Mouse (Mus musculus): ENCODE measurements around the gene Syne3. TPM values are rescaled to one million over a fixed set of nuclear protein-coding genes. Genes with fewer than 3 reads are reported as not detected.

Syne3 gene
- polyA plus RNA-seq, 1 experiment: 11.1 TPM

- peaks cover 1% of the 10 kb centered on the region; the same call in 1 of the 2 replicates for H3K4me1 ChIP-seq (ENCODE audit: control insufficient read depth, insufficient read depth, low read length)
- TF ChIP-seq POLR2A (IDR thresholded peaks at IDR 0.05; ENCODE audit: borderline replicate concordance, control insufficient read depth, low read depth, low read length): no peak
- no peak overlapping the region for H3K4me3 ChIP-seq (replicated peaks; ENCODE audit: control insufficient read depth, low read depth, low read length)
- 73% methylated on average over 7 of the region's 7 CpGs for WGBS
- H3K27ac ChIP-seq (ENCODE audit: control insufficient read depth, insufficient read depth, low read depth, low read length, poor library complexity): peak overlapping the region; percentile 52
These were observed 31.3 kb upstream of the Syne3 start for GRCm38 (mm10) chr12:105040950-105041349.

DNA sequence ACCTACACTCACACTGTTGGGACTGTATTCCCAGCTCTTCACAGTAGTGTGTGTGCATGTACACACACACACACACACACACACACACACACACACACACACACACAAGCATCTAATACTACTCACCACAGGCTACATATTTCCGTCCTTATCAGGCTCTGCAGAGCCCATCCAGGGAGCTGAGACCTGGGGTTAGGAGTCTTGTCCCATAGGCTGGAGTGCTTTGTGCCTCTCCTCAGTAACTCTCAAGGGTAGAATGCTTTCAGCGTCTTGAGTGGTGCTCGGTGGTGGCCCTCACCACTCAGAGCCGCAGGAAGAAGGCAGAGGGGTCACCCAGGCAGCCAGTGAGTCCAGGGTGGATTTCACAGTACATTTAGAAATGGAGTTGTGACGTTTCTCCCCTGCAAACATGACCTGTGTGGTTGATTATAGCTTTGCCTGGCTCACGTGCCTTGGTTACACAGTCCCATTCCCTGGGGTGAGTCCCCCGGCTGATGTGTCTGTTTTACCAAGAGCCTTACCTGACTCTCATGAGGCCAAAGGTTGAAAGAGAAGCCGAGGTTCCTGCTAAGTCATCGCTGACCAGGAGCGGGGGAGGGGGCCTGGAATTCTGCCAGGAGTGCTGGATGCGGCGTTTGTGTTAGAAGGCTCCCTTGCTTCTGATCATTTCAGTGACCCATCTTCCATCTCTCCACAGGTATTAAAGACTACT is 30.1 kb upstream of the Syne3 start:
- no peak for TF ChIP-seq POLR2A (IDR thresholded peaks at IDR 0.05; ENCODE audit: borderline replicate concordance, control insufficient read depth, low read depth, low read length)
- TF ChIP-seq CTCF (IDR thresholded peaks at IDR 0.05; ENCODE audit: control insufficient read depth, insufficient read depth, low read length): no peak
- Histone ChIP-seq H3K4me1 (ENCODE audit: control insufficient read depth, insufficient read depth, low read length) (peaks cover 1% of the 10 kb centered on the region; the same call in 1 of the 2 replicates), H3K27ac (ENCODE audit: control insufficient read depth, insufficient read depth, low read depth, low read length, poor library complexity) (peak overlapping the region; percentile 69), H3K4me3 (replicated peaks; ENCODE audit: control insufficient read depth, low read depth, low read length) (peak overlapping the region; percentile 21)
- 64% methylated on average over 12 of the region's 12 CpGs for WGBS

GRCm38 (mm10) chr12:105038918-105039317 is 29.3 kb upstream of the Syne3 start:
- H3K4me3 ChIP-seq (replicated peaks; ENCODE audit: control insufficient read depth, low read depth, low read length): peak overlapping the region; percentile 54
- H3K4me1 ChIP-seq (ENCODE audit: control insufficient read depth, insufficient read depth, low read length): peaks cover 1% of the 10 kb centered on the region; the same call in 1 of the 2 replicates

DNA sequence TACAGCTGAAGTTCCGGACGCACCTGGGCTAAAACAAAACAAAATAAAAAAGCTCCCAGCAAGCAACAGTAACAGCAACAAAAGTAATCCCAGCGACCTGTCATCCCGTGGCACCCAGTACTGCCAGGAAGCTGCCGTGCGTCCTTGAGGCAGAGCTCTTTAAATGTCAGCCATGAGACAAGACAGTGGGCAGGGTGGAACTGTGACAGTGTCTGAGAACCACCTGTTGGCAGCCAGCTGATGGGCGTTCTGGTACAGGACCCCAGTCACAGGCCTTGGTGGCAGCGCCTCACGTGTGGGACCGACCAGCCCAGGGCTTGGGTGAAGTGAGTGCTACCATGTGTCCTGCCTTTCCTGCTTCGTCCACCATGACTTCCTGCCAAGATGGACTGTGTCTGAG is 28.6 kb upstream of the Syne3 start:
- Histone ChIP-seq H3K27ac (ENCODE audit: control insufficient read depth, insufficient read depth, low read depth, low read length, poor library complexity) (peak overlapping the region; percentile 92), H3K4me3 (replicated peaks; ENCODE audit: control insufficient read depth, low read depth, low read length) (peak overlapping the region; percentile 54), H3K4me1 (ENCODE audit: control insufficient read depth, insufficient read depth, low read length) (peaks cover 1% of the 10 kb centered on the region; the same call in 1 of the 2 replicates)
- TF ChIP-seq POLR2A (IDR thresholded peaks at IDR 0.05; ENCODE audit: borderline replicate concordance, control insufficient read depth, low read depth, low read length) (no peak), CTCF (IDR thresholded peaks at IDR 0.05; ENCODE audit: control insufficient read depth, insufficient read depth, low read length) (no peak)
- 80% methylated on average over 11 of the region's 11 CpGs for WGBS

More at GRCm38 (mm10) chr12:105038918-105039317, 29.3 kb upstream of the Syne3 start:
- TF ChIP-seq CTCF (IDR thresholded peaks at IDR 0.05; ENCODE audit: control insufficient read depth, insufficient read depth, low read length): no peak
- peak; percentile 60; the same call in 1 of the 2 replicates for TF ChIP-seq POLR2A (IDR thresholded peaks at IDR 0.05; ENCODE audit: borderline replicate concordance, control insufficient read depth, low read depth, low read length)
- WGBS: 62% methylated on average over 7 of the region's 7 CpGs
- peak overlapping the region; percentile 92 for H3K27ac ChIP-seq (ENCODE audit: control insufficient read depth, insufficient read depth, low read depth, low read length, poor library complexity)

GRCm38 (mm10) chr12:105034130-105034769 is 24.6 kb upstream of the Syne3 start:
- peak overlapping the region; percentile 80 for H3K27ac ChIP-seq (ENCODE audit: control insufficient read depth, insufficient read depth, low read depth, low read length, poor library complexity)
- WGBS: 65% methylated on average over 14 of the region's 14 CpGs
- peak overlapping the region; percentile 92 for H3K4me3 ChIP-seq (replicated peaks; ENCODE audit: control insufficient read depth, low read depth, low read length)
- TF ChIP-seq POLR2A (IDR thresholded peaks at IDR 0.05; ENCODE audit: borderline replicate concordance, control insufficient read depth, low read depth, low read length): peak; percentile 61
- TF ChIP-seq CTCF (IDR thresholded peaks at IDR 0.05; ENCODE audit: control insufficient read depth, insufficient read depth, low read length): no peak
- H3K4me1 ChIP-seq (ENCODE audit: control insufficient read depth, insufficient read depth, low read length): peaks cover 1% of the 10 kb centered on the region; the same call in 1 of the 2 replicates

- H3K4me1 ChIP-seq (ENCODE audit: control insufficient read depth, insufficient read depth, low read length): peaks cover 2% of the 10 kb centered on the region
- peak overlapping the region; percentile 80 for H3K27ac ChIP-seq (ENCODE audit: control insufficient read depth, insufficient read depth, low read depth, low read length, poor library complexity)
These were observed 23.5 kb upstream of the Syne3 start for GRCm38 (mm10) chr12:105032832-105033775.

GRCm38 (mm10) chr12:105032147-105032831 is 22.7 kb upstream of the Syne3 start, which contains the start of gene Glrx5:
TSS of gene Glrx5 (plus strand) at chr12:105032688.
- peak within 1 kb of the TSS; percentile 93 for H3K4me3 ChIP-seq (replicated peaks; ENCODE audit: control insufficient read depth, low read depth, low read length)
- H3K27ac ChIP-seq (ENCODE audit: control insufficient read depth, insufficient read depth, low read depth, low read length, poor library complexity): peak within 1 kb of the TSS; percentile 80
- peaks cover 7% of the 10 kb centered on the region for H3K4me1 ChIP-seq (ENCODE audit: control insufficient read depth, insufficient read depth, low read length)
- TF ChIP-seq CTCF (IDR thresholded peaks at IDR 0.05; ENCODE audit: control insufficient read depth, insufficient read depth, low read length): no peak
- TF ChIP-seq POLR2A (IDR thresholded peaks at IDR 0.05; ENCODE audit: borderline replicate concordance, control insufficient read depth, low read depth, low read length): peak; percentile 90; the same call in 1 of the 2 replicates
- WGBS: under 1% methylated on average over 71 of the region's 72 CpGs

More at GRCm38 (mm10) chr12:105032832-105033775, 23.5 kb upstream of the Syne3 start:
- H3K4me3 ChIP-seq (replicated peaks; ENCODE audit: control insufficient read depth, low read depth, low read length): peak overlapping the region; percentile 92
- TF ChIP-seq POLR2A (IDR thresholded peaks at IDR 0.05; ENCODE audit: borderline replicate concordance, control insufficient read depth, low read depth, low read length): no peak
- TF ChIP-seq CTCF (IDR thresholded peaks at IDR 0.05; ENCODE audit: control insufficient read depth, insufficient read depth, low read length): no peak
- WGBS: 3% methylated on average over 45 of the region's 45 CpGs
